Mouse (Mus musculus): Measurements from ENCODE around the gene Tmem41a.

DNA sequence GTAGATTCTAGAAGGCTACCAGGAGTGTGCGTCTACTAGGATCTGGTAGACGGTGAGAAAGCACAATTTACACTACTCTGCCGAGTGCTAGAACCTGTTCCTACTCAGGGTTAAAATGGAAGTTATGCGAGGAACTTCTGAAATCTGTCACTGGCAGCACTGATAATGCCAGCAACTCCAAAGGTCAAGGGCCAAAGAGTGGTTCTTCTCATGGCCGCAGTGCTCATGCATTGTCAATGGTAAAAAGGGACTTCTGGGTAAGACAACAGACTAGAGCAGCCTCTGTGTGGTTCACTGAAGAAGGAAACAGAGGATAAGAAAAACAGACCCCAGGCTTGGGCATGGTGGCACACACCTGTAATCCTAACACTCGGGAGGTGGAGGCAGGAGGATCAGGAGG is 23.2 kb upstream of the Tmem41a start:
- TF ChIP-seq CTCF (IDR thresholded peaks at IDR 0.05; ENCODE audit: low read depth), result no peak
- no peak for TF ChIP-seq EP300 (IDR thresholded peaks at IDR 0.05; ENCODE audit: low read depth)
